8 mouse cellular contexts compared by ENCODE assay signal in the genomic region with DNA sequence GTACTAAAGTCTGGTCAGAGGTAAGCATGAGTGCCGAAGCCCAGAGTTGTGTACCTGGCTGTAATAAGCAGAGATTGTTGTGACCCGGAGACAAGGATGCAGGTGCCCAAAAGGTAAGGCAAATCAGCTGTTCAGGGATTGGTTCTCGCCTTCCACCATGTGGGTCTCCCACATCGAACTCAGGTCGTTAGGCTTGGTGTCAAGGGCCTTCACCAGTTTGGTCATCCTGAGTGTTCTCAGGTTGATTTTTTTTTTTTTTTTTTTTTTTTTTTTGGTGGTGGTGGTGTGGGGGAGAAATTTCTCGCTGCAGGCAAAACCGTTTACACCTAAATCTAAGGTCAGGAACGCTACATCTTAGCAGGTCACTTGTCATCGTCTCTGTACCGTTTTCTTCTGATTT. TPM values are rescaled to one million over a fixed set of nuclear protein-coding genes. Genes with fewer than 3 reads are reported as not detected.
A peak's percentile ranks its signal among the peaks of the same experiment; 100 is the strongest.
DNase-seq lines count a peak whose midpoint lies in the region; ATAC-seq and TF ChIP-seq lines count a peak whose summit lies in the region.

No protein-coding gene starts in this region.

- H3K9ac ChIP-seq in heart, postnatal 0 days (replicated peaks; ENCODE audit: low read depth, low read length): peak overlapping the region; percentile 83
- peak overlapping the region; percentile 79 for H3K9ac ChIP-seq in hindbrain, embryonic 14.5 days
- peak overlapping the region; percentile 86 for H3K9ac ChIP-seq in midbrain, embryonic 13.5 days (replicated peaks)

- peak overlapping the region; percentile 83 for H3K4me3 ChIP-seq in heart, postnatal 0 days (ENCODE audit: low read depth, low read length)
- peak overlapping the region; percentile 91 for H3K4me3 ChIP-seq in brown adipose tissue, adult 24 weeks (ENCODE audit: insufficient read depth, low read depth, low read length)
- H3K4me3 ChIP-seq in hindbrain, embryonic 14.5 days (replicated peaks; ENCODE audit: low read length): peak overlapping the region; percentile 84
- H3K4me3 ChIP-seq in midbrain, embryonic 13.5 days (replicated peaks): peak overlapping the region; percentile 93

- H3K9me3 ChIP-seq in heart, postnatal 0 days (replicated peaks; ENCODE audit: control insufficient read depth, low read length): no peaks in the 10 kb centered on the region
- H3K9me3 ChIP-seq in hindbrain, embryonic 14.5 days (ENCODE audit: control insufficient read depth, low read length): no peaks in the 10 kb centered on the region
- H3K9me3 ChIP-seq in midbrain, embryonic 13.5 days: no peaks in the 10 kb centered on the region

- TF ChIP-seq EP300 in heart, postnatal 0 days (IDR thresholded peaks at IDR 0.05; ENCODE audit: low read depth): no peak

- H3K36me3 ChIP-seq in heart, postnatal 0 days (replicated peaks; ENCODE audit: control insufficient read depth, insufficient read depth, low read length): peaks cover 34% of the 10 kb centered on the region
- H3K36me3 ChIP-seq in hindbrain, embryonic 14.5 days (replicated peaks; ENCODE audit: control insufficient read depth, insufficient read depth): peaks cover 31% of the 10 kb centered on the region
- peaks cover 30% of the 10 kb centered on the region for H3K36me3 ChIP-seq in midbrain, embryonic 13.5 days

- peaks cover 6% of the 10 kb centered on the region for H3K4me1 ChIP-seq in heart, postnatal 0 days (ENCODE audit: control insufficient read depth, insufficient read depth)
- peaks cover 8% of the 10 kb centered on the region for H3K4me1 ChIP-seq in brown adipose tissue, adult 24 weeks (ENCODE audit: control insufficient read depth, insufficient read depth, insufficient read length, low read length)
- peaks cover 15% of the 10 kb centered on the region for H3K4me1 ChIP-seq in hindbrain, embryonic 14.5 days (replicated peaks; ENCODE audit: control insufficient read depth, insufficient read depth, low read length)
- H3K4me1 ChIP-seq in midbrain, embryonic 13.5 days (replicated peaks): peaks cover 25% of the 10 kb centered on the region

- no peak for ATAC-seq in heart, postnatal 0 days (ENCODE audit: insufficient read depth, low read depth)
- no peak for ATAC-seq in hindbrain, embryonic 14.5 days (ENCODE audit: low FRiP score)
- no peak for ATAC-seq in midbrain, embryonic 13.5 days

- TF ChIP-seq CTCF in heart, postnatal 0 days (IDR thresholded peaks at IDR 0.05; ENCODE audit: low read depth): no peak

- 27% methylated on average over 10 of the region's 10 CpGs for WGBS in heart, postnatal 0 days
- 47% methylated on average over 10 of the region's 10 CpGs for whole genome bisulfite sequencing in hindbrain, embryonic 14.5 days
- 40% methylated on average over 10 of the region's 10 CpGs for WGBS in midbrain, embryonic 13.5 days

- DNase-seq in heart, postnatal 0 days (ENCODE audit: low spot score): no peak
- no peak for DNase-seq in heart, adult 9 months (ENCODE audit: low spot score in 2 of 2)
- no peak for DNase-seq in hindbrain, embryonic 14.5 days (ENCODE audit: low spot score)
- DNase-seq in urinary bladder, adult 18-20 months (ENCODE audit: low spot score in 2 of 2): no peak
- DNase-seq in right cerebral cortex, postnatal 14 days: no peak
- no peak for DNase-seq in frontal cortex, postnatal 10 days (ENCODE audit: low spot score in 2 of 2)

- H3K4me2 ChIP-seq in heart, postnatal 0 days (ENCODE audit: low read depth, low read length): peak overlapping the region; percentile 92
- H3K4me2 ChIP-seq in hindbrain, embryonic 14.5 days (replicated peaks): peak overlapping the region; percentile 66
- peak overlapping the region; percentile 97 for H3K4me2 ChIP-seq in midbrain, embryonic 13.5 days (replicated peaks)

- H3K27me3 ChIP-seq in heart, postnatal 0 days (ENCODE audit: control insufficient read depth, insufficient read depth, low read length): no peaks in the 10 kb centered on the region
- H3K27me3 ChIP-seq in hindbrain, embryonic 14.5 days (ENCODE audit: control insufficient read depth, insufficient read depth, low read length): no peaks in the 10 kb centered on the region
- H3K27me3 ChIP-seq in midbrain, embryonic 13.5 days: 0 out of 2 replicates have a peak, but pooled peaks cover 3% of the 10 kb centered on the region

- H3K27ac ChIP-seq in heart, postnatal 0 days (ENCODE audit: low read depth): peak overlapping the region; percentile 89
- H3K27ac ChIP-seq in brown adipose tissue, adult 24 weeks (replicated peaks; ENCODE audit: low read depth, low read length): peak overlapping the region; percentile 72
- peak overlapping the region; percentile 78; the same call in 1 of the 2 replicates for H3K27ac ChIP-seq in hindbrain, embryonic 14.5 days
- H3K27ac ChIP-seq in midbrain, embryonic 13.5 days: peak overlapping the region; percentile 78

RNA-seq across cellular contexts. Expression of a gene that starts 0.5 kb away (rescaled TPM):
- 183 and 210 TPM in 2 replicates for total RNA-seq in heart, postnatal 0 days (2014; rRNA removed; ENCODE audit: low replicate concordance)
- 114 and 123 TPM in 2 replicates for polyA plus RNA-seq in heart, postnatal 0 days (2015; fragmentation: Nextera tagmentation; extraction: Ambion mirVana)
- 177 and 198 TPM in 2 replicates for polyA plus RNA-seq in brown adipose tissue, adult 24 weeks (2012; ENCODE audit: insufficient read depth, insufficient read length, missing spikeins)
- 170 and 177 TPM in 2 replicates for polyA plus RNA-seq in hindbrain, embryonic 14.5 days (2014; fragmentation: Nextera tagmentation; extraction: Ambion mirVana)
- polyA plus RNA-seq in midbrain, embryonic 13.5 days (2015; fragmentation: Nextera tagmentation; extraction: Ambion mirVana): 180 and 186 TPM in 2 replicates

RNA-seq across cellular contexts. Expression of a gene that starts 11.8 kb away (rescaled TPM):
- total RNA-seq in heart, postnatal 0 days (2014; rRNA removed; ENCODE audit: low replicate concordance): 20.9 and 27.1 TPM in 2 replicates
- polyA plus RNA-seq in heart, postnatal 0 days (2015; fragmentation: Nextera tagmentation; extraction: Ambion mirVana): 14.1 and 15.6 TPM in 2 replicates
- 5.7 and 8.7 TPM in 2 replicates for polyA plus RNA-seq in brown adipose tissue, adult 24 weeks (2012; ENCODE audit: insufficient read depth, insufficient read length, missing spikeins)
- 42.2 and 53.1 TPM in 2 replicates for polyA plus RNA-seq in hindbrain, embryonic 14.5 days (2014; fragmentation: Nextera tagmentation; extraction: Ambion mirVana)
- polyA plus RNA-seq in midbrain, embryonic 13.5 days (2015; fragmentation: Nextera tagmentation; extraction: Ambion mirVana): 52.6 and 56.4 TPM in 2 replicates

RNA-seq across cellular contexts. Expression of a gene that starts 32.8 kb away (rescaled TPM):
- not detected in 2 replicates for total RNA-seq in heart, postnatal 0 days (2014; rRNA removed; ENCODE audit: low replicate concordance)
- not detected in 2 replicates for polyA plus RNA-seq in heart, postnatal 0 days (2015; fragmentation: Nextera tagmentation; extraction: Ambion mirVana)
- polyA plus RNA-seq in brown adipose tissue, adult 24 weeks (2012; ENCODE audit: insufficient read depth, insufficient read length, missing spikeins): not detected in 2 replicates
- polyA plus RNA-seq in hindbrain, embryonic 14.5 days (2014; fragmentation: Nextera tagmentation; extraction: Ambion mirVana): not detected in 2 replicates
- not detected in 2 replicates for polyA plus RNA-seq in midbrain, embryonic 13.5 days (2015; fragmentation: Nextera tagmentation; extraction: Ambion mirVana)

RNA-seq across cellular contexts. Expression of a gene that starts 34.3 kb away (rescaled TPM):
- 45.9 and 52.9 TPM in 2 replicates for total RNA-seq in heart, postnatal 0 days (2014; rRNA removed; ENCODE audit: low replicate concordance)
- polyA plus RNA-seq in heart, postnatal 0 days (2015; fragmentation: Nextera tagmentation; extraction: Ambion mirVana): 13.2 and 19.0 TPM in 2 replicates
- polyA plus RNA-seq in brown adipose tissue, adult 24 weeks (2012; ENCODE audit: insufficient read depth, insufficient read length, missing spikeins): 20.2 and 21.8 TPM in 2 replicates
- 12.9 and 14.3 TPM in 2 replicates for polyA plus RNA-seq in hindbrain, embryonic 14.5 days (2014; fragmentation: Nextera tagmentation; extraction: Ambion mirVana)
- polyA plus RNA-seq in midbrain, embryonic 13.5 days (2015; fragmentation: Nextera tagmentation; extraction: Ambion mirVana): 8.6 and 9.5 TPM in 2 replicates

RNA-seq across cellular contexts. Expression of a gene that starts 46.2 kb away (rescaled TPM):
- 318 and 358 TPM in 2 replicates for total RNA-seq in heart, postnatal 0 days (2014; rRNA removed; ENCODE audit: low replicate concordance)
- polyA plus RNA-seq in heart, postnatal 0 days (2015; fragmentation: Nextera tagmentation; extraction: Ambion mirVana): 210 and 229 TPM in 2 replicates
- polyA plus RNA-seq in brown adipose tissue, adult 24 weeks (2012; ENCODE audit: insufficient read depth, insufficient read length, missing spikeins): 128 and 153 TPM in 2 replicates
- polyA plus RNA-seq in hindbrain, embryonic 14.5 days (2014; fragmentation: Nextera tagmentation; extraction: Ambion mirVana): 74.8 and 75.7 TPM in 2 replicates
- 329 and 351 TPM in 2 replicates for polyA plus RNA-seq in midbrain, embryonic 13.5 days (2015; fragmentation: Nextera tagmentation; extraction: Ambion mirVana)
